Mouse (Mus musculus) midbrain, postnatal 0 days (tissue): ENCODE measurements around the gene Tspan12. TPM values are rescaled to one million over a fixed set of nuclear protein-coding genes. Genes with fewer than 3 reads are reported as not detected.

Source experiments
- ATAC-seq: fragments of 200-750 bp; cut with Nextera tagmentation; 2 replicates; pipeline ENCODE4 v1.8.0; 2017; ENCODE audit warnings: moderate number of reproducible peaks, mild to moderate bottlenecking, moderate TSS enrichment, moderate library complexity; ENCODE audit not compliant: low FRiP score
- DNase-seq: peaks from one replicate; pipeline ENCODE4 v3.0.0-alpha.2; 2015; ENCODE audit warnings: low spot score
- H3K27ac ChIP-seq: fragments of 300-500 bp; sonication (generic); 2 replicates; pipeline ENCODE4 v1.5.1; 2014; ENCODE audit warnings: low read depth, mild to moderate bottlenecking, low read length, mixed read lengths
- H3K27me3 ChIP-seq: fragments of 300-500 bp; sonication (generic); 2 replicates; pipeline ENCODE4 v1.6.1; 2014; ENCODE audit warnings: low read length, control low read depth, mixed read lengths; ENCODE audit not compliant: insufficient read depth
- H3K36me3 ChIP-seq: fragments of 300-500 bp; sonication (generic); 2 replicates; pipeline ENCODE4 v1.6.1; 2014; ENCODE audit warnings: low read length, control low read depth, mixed read lengths; ENCODE audit not compliant: insufficient read depth
- H3K4me1 ChIP-seq: fragments of 300-500 bp; sonication (generic); 2 replicates; pipeline ENCODE4 v1.6.1; 2014; ENCODE audit warnings: mild to moderate bottlenecking, control low read depth, antibody characterized with exemption, low read length, mixed read lengths; ENCODE audit not compliant: insufficient read depth
- H3K4me2 ChIP-seq: fragments of 300-500 bp; sonication (generic); 2 replicates; pipeline ENCODE4 v1.6.1; 2014; ENCODE audit warnings: low read depth, mild to moderate bottlenecking, low read length, mixed read lengths; ENCODE audit not compliant: poor library complexity, severe bottlenecking
- H3K4me3 ChIP-seq: fragments of 300-500 bp; sonication (generic); 2 replicates; pipeline ENCODE4 v1.5.1; 2014; ENCODE audit warnings: low read depth, mild to moderate bottlenecking, low read length, moderate library complexity
- H3K9ac ChIP-seq: fragments of 300-500 bp; sonication (generic); replicated peaks from 2 replicates; pipeline ENCODE4 v1.6.1; 2014; ENCODE audit warnings: mild to moderate bottlenecking, low read length, moderate library complexity, mixed read lengths; ENCODE audit not compliant: poor library complexity, severe bottlenecking
- H3K9me3 ChIP-seq: fragments of 300-500 bp; sonication (generic); 2 replicates; pipeline ENCODE4 v1.6.1; 2016; ENCODE audit warnings: low read length, control low read depth
- CTCF ChIP-seq: IDR thresholded peaks from 2 replicates; pipeline ENCODE4 v1.5.1; 2016; ENCODE audit warnings: antibody characterized with exemption, mild to moderate bottlenecking
- WGBS: fragments of 180-500 bp; shearing (Covaris S2); extraction: QIAGEN DNeasy Blood & Tissue Kit; methylation state at CpG from one replicate; pipeline ENCODE4 v1.1.7; 2014; 5-methylcytosine and 5-hydroxymethylcytosine counted together
- polyA plus RNA-seq: library from polyadenylated mRNA; unstranded; fragments of >200 nt; fragmentation: Nextera tagmentation; extraction: Ambion mirVana; gene quantifications from 2 replicates; pipeline ENCODE4 v1.2.1, GENCODE M21; 2015
- total RNA-seq: library from RNA; depleted of rRNA; stranded (reverse); fragments of >200 nt; gene quantifications from 2 replicates; pipeline ENCODE4 v1.2.3, GENCODE M21; 2014; rRNA removed

The Tspan12 gene
- total and polyA plus RNA-seq, 2 experiments from 2014 or later, result 22.5 to 50.0 TPM

DNA sequence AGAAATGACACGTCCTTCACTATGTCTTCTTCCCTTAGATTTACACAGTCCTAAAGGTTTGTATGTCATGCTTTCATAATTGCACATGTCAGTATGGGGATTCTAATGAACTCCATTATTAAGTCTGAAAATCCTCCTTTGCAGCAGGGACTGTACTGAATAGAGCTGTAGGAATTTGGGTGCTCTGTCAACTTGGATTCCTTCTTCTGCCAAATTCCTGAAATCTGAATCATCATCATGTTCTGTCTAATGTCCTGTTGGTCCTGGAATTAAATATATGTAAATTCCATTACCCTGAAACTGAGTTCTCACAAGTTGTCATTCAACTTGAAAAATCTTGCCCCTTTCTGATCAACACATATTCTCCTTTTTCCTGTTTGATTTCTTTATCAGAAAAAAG, 104.8 kb downstream of the Tspan12 start:
- Histone ChIP-seq H3K27ac (no peak overlapping the region), H3K9ac (no peak overlapping the region), H3K4me1 (no peaks in the 10 kb centered on the region), H3K4me2 (no peak overlapping the region), H3K9me3 (no peaks in the 10 kb centered on the region), H3K27me3 (no peaks in the 10 kb centered on the region), H3K36me3 (no peaks in the 10 kb centered on the region), H3K4me3 (no peak overlapping the region)
- WGBS, result 57% methylated on average over 1 of the region's 1 CpGs
- no peak for DNase-seq
- TF ChIP-seq CTCF, result no peak
- no peak for ATAC-seq

DNA sequence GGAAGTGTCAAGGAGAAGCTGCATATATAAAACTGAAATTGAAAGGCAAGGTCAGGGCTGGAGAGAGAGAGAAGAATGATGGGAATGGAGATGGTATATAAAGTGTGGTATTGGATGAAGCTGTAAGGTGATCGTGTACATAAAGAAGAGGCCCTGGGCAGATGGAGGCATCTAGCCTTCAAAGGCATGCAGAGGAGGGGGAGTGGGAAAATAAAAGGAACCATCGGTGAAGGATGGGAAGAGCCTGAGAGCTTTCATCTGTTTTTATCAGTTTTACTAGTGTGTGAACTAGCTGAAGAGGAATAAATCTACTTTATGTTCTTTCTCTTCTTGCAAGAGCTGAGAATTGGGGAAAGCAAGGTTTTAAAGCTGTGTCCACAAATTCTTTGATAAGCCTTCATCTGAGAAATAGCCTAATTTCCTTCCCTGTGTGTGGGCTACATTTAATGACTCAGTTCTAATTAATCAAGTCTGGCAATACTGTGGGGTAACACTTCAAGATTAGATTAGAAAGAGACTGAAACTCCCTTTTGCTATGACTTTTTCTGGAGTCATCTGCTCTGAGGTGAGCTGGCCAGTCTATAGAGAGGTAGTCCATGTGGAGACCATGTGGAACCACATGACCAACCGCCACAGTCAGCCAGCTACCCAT, 107.6 kb downstream of the Tspan12 start:
- ATAC-seq (no peak), DNase-seq (no peak)
- WGBS, result 74% methylated on average over 3 of the region's 3 CpGs
- Histone ChIP-seq H3K4me1 (no peaks in the 10 kb centered on the region), H3K4me2 (no peak overlapping the region), H3K9me3 (no peaks in the 10 kb centered on the region), H3K27ac (no peak overlapping the region), H3K9ac (no peak overlapping the region), H3K36me3 (no peaks in the 10 kb centered on the region), H3K4me3 (no peak overlapping the region), H3K27me3 (no peaks in the 10 kb centered on the region)
- no peak for TF ChIP-seq CTCF

- Histone ChIP-seq H3K4me3 (no peak overlapping the region), H3K27ac (no peak overlapping the region), H3K9ac (no peak overlapping the region), H3K27me3 (no peaks in the 10 kb centered on the region), H3K4me1 (no peaks in the 10 kb centered on the region), H3K36me3 (no peaks in the 10 kb centered on the region), H3K9me3 (no peaks in the 10 kb centered on the region), H3K4me2 (no peak overlapping the region)
- no peak for TF ChIP-seq CTCF
- 57% methylated on average over 2 of the region's 2 CpGs for WGBS
- DNase-seq (no peak), ATAC-seq (no peak)
These were observed 111.7 kb downstream of the Tspan12 start for GRCm38 (mm10) chr6:21740606-21741005.

DNA sequence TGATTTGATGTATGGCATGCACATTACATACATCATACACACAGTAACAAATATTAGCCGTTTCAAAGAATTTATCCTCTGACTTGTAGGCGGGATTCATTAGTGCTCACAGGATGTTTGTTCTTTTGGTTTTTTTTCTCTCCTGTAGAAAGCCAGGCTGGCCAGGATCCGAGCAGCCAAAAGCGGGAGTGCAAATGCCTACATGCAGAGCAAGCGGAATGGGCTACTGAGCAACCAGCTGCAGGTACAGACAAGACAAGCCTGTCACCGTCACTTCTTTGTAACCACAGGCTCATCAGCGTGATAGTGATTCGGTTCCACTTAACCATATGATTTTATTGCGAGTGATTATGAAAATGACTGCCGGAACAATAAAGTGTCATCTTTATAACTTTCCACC, 130.1 kb downstream of the Tspan12 start:
- WGBS, result 90% methylated on average over 10 of the region's 10 CpGs
- no peak for ATAC-seq
- no peak for DNase-seq
- no peaks in the 10 kb centered on the region for H3K9me3 ChIP-seq
- no peaks in the 10 kb centered on the region for H3K4me1 ChIP-seq
- TF ChIP-seq CTCF, result no peak
- H3K4me2 ChIP-seq, result no peak overlapping the region
- H3K27me3 ChIP-seq, result no peaks in the 10 kb centered on the region
- no peak overlapping the region for H3K4me3 ChIP-seq
- H3K27ac ChIP-seq, result no peak overlapping the region
- peaks cover 5% of the 10 kb centered on the region; the same call in 1 of the 2 replicates for H3K36me3 ChIP-seq
- H3K9ac ChIP-seq, result no peak overlapping the region

Other genes with a start within 250 kb of the Tspan12 start
- gene Ing3, start 97.1 kb upstream of the Tspan12 start, total RNA-seq, result 14.5 and 25.2 TPM in 2 replicates
- gene Ing3, start 97.1 kb upstream of the Tspan12 start, polyA plus RNA-seq, result 40.6 and 50.0 TPM in 2 replicates
- 4.4 and 5.5 TPM in 2 replicates for gene Cped1, start 133.4 kb upstream of the Tspan12 start, total RNA-seq
- 1.7 and 2.5 TPM in 2 replicates for gene Cped1, start 133.4 kb upstream of the Tspan12 start, polyA plus RNA-seq